In the genomic region with DNA sequence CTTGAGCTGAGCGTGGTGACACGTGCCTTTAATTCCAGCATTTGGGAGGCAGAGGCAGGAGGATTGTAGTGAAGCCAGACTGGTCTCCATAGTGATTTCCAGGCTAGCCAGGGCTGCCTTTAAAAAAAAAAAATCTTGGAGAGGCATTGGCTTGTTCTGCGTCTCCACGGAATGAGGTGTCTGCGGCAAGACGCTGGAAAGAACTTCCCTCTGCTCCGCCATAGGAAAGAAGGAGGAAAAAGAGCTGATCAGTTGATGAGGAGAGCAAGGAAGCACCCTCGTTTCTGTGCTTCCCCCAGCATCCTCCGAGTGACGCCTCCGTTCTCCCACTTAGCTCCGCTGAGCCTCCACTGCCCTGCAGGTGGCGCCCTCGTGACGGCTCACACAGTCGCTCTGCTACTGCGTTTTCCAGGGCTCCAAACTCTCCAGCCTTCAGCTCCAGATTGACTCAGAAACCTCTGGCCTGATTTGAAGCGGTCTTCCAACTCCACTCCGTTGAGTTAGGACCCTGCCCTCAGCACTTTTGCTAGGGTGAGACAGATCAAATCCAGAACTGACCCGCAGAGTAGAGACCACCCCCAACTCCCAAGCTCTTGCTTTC, we compare ENCODE assay signal across 8 mouse cellular contexts. TPM values are rescaled to one million over a fixed set of nuclear protein-coding genes. Genes with fewer than 3 reads are reported as not detected.
A peak's percentile ranks its signal among the peaks of the same experiment; 100 is the strongest.
DNase-seq lines count a peak whose midpoint lies in the region; ATAC-seq and TF ChIP-seq lines count a peak whose summit lies in the region.

No protein-coding gene starts in this region.

- ATAC-seq in embryonic facial prominence, embryonic 15.5 days (ENCODE audit: insufficient number of reproducible peaks, low FRiP score, low TSS enrichment, low read depth): peak; percentile 65; the same call in 1 of the 2 replicates
- ATAC-seq in heart, embryonic 12.5 days (ENCODE audit: insufficient number of reproducible peaks, low FRiP score): no peak
- ATAC-seq in kidney, postnatal 0 days (replicated peaks; ENCODE audit: low FRiP score, low read depth): no peak; the same call in 1 of the 2 replicates
- ATAC-seq in liver, embryonic 11.5 days (replicated peaks; ENCODE audit: low FRiP score): 0 out of 2 replicates have a peak, but pooled peaks have one; percentile 43
- ATAC-seq in stomach, embryonic 14.5 days (ENCODE audit: insufficient number of reproducible peaks, insufficient read depth, low FRiP score, low read depth): 0 out of 2 replicates have a peak, but pooled peaks have one; percentile 10

- no peaks in the 10 kb centered on the region for H3K27me3 ChIP-seq in embryonic facial prominence, embryonic 15.5 days
- peaks cover 7% of the 10 kb centered on the region for H3K27me3 ChIP-seq in heart, embryonic 12.5 days (replicated peaks)
- no peaks in the 10 kb centered on the region for H3K27me3 ChIP-seq in kidney, postnatal 0 days (ENCODE audit: insufficient read depth, low read length)
- H3K27me3 ChIP-seq in liver, embryonic 11.5 days (replicated peaks; ENCODE audit: control insufficient read depth, insufficient read depth, low read length): no peaks in the 10 kb centered on the region
- no peaks in the 10 kb centered on the region for H3K27me3 ChIP-seq in stomach, embryonic 14.5 days (ENCODE audit: control insufficient read depth, insufficient read depth, low read length)

- H3K36me3 ChIP-seq in embryonic facial prominence, embryonic 15.5 days: no peaks in the 10 kb centered on the region
- no peaks in the 10 kb centered on the region for H3K36me3 ChIP-seq in heart, embryonic 12.5 days
- H3K36me3 ChIP-seq in kidney, postnatal 0 days (ENCODE audit: insufficient read depth, low read length): no peaks in the 10 kb centered on the region
- H3K36me3 ChIP-seq in liver, embryonic 11.5 days (ENCODE audit: control insufficient read depth, insufficient read depth, low read length): no peaks in the 10 kb centered on the region
- H3K36me3 ChIP-seq in stomach, embryonic 14.5 days (ENCODE audit: control insufficient read depth, insufficient read depth, low read length): no peaks in the 10 kb centered on the region

- peaks cover 5% of the 10 kb centered on the region; the same call in 1 of the 2 replicates for H3K4me1 ChIP-seq in embryonic facial prominence, embryonic 15.5 days
- H3K4me1 ChIP-seq in heart, embryonic 12.5 days (replicated peaks): no peaks in the 10 kb centered on the region
- H3K4me1 ChIP-seq in kidney, postnatal 0 days (replicated peaks; ENCODE audit: insufficient read depth, low read length): no peaks in the 10 kb centered on the region
- H3K4me1 ChIP-seq in liver, embryonic 11.5 days (replicated peaks; ENCODE audit: control insufficient read depth, insufficient read depth, low read length): no peaks in the 10 kb centered on the region
- H3K4me1 ChIP-seq in stomach, embryonic 14.5 days (ENCODE audit: control insufficient read depth, insufficient read depth, low read length): no peaks in the 10 kb centered on the region

- H3K9ac ChIP-seq in embryonic facial prominence, embryonic 15.5 days: no peak overlapping the region
- no peak overlapping the region for H3K9ac ChIP-seq in heart, embryonic 12.5 days
- no peak overlapping the region for H3K9ac ChIP-seq in kidney, postnatal 0 days (ENCODE audit: low read depth, low read length)
- H3K9ac ChIP-seq in liver, embryonic 11.5 days (ENCODE audit: low read depth, low read length): no peak overlapping the region
- no peak overlapping the region for H3K9ac ChIP-seq in stomach, embryonic 14.5 days (replicated peaks; ENCODE audit: low read depth, low read length)

- peak; percentile 88 for DNase-seq in 3T3-L1 (ENCODE audit: low read depth, low spot score)
- peak; percentile 76 to 77 for DNase-seq in adrenal gland, postnatal 4 days (ENCODE audit: low spot score in 2 of 2)
- peak; percentile 92 for DNase-seq in kidney, postnatal 0 days (ENCODE audit: low spot score)
- DNase-seq in liver, embryonic 11.5 days (ENCODE audit: low spot score): peak; percentile 72
- DNase-seq in natural killer cell, adult 2 months (ENCODE audit: low spot score in 2 of 2): peak; percentile 46 to 72

- no peaks in the 10 kb centered on the region for H3K9me3 ChIP-seq in embryonic facial prominence, embryonic 15.5 days (replicated peaks)
- no peaks in the 10 kb centered on the region for H3K9me3 ChIP-seq in heart, embryonic 12.5 days (replicated peaks)
- H3K9me3 ChIP-seq in kidney, postnatal 0 days (replicated peaks; ENCODE audit: low read length): no peaks in the 10 kb centered on the region
- no peaks in the 10 kb centered on the region for H3K9me3 ChIP-seq in liver, embryonic 11.5 days (ENCODE audit: control insufficient read depth, low read length)
- no peaks in the 10 kb centered on the region for H3K9me3 ChIP-seq in stomach, embryonic 14.5 days (ENCODE audit: control insufficient read depth, low read depth, low read length)

- no peak overlapping the region; the same call in 1 of the 2 replicates for H3K4me3 ChIP-seq in embryonic facial prominence, embryonic 15.5 days (replicated peaks)
- no peak overlapping the region for H3K4me3 ChIP-seq in heart, embryonic 12.5 days
- no peak overlapping the region for H3K4me3 ChIP-seq in kidney, postnatal 0 days (replicated peaks; ENCODE audit: low read depth, low read length)
- no peak overlapping the region for H3K4me3 ChIP-seq in liver, embryonic 11.5 days (ENCODE audit: low read depth, low read length)
- no peak overlapping the region for H3K4me3 ChIP-seq in stomach, embryonic 14.5 days (ENCODE audit: low read depth, low read length)

- peak; percentile 96 for TF ChIP-seq CTCF in kidney, postnatal 0 days (IDR thresholded peaks at IDR 0.05; ENCODE audit: low read depth)

- peak overlapping the region; percentile 27 for H3K4me2 ChIP-seq in embryonic facial prominence, embryonic 15.5 days (replicated peaks)
- H3K4me2 ChIP-seq in heart, embryonic 12.5 days: peak overlapping the region; percentile 45
- no peak overlapping the region for H3K4me2 ChIP-seq in kidney, postnatal 0 days (ENCODE audit: low read length)
- no peak overlapping the region for H3K4me2 ChIP-seq in liver, embryonic 11.5 days
- 0 out of 2 replicates have a peak overlapping the region, but pooled peaks have one; percentile 8 for H3K4me2 ChIP-seq in stomach, embryonic 14.5 days (replicated peaks; ENCODE audit: low read depth, low read length)

- WGBS in embryonic facial prominence, embryonic 15.5 days: 6% methylated on average over 20 of the region's 20 CpGs
- WGBS in heart, embryonic 12.5 days: 5% methylated on average over 20 of the region's 20 CpGs
- 8% methylated on average over 20 of the region's 20 CpGs for WGBS in kidney, postnatal 0 days
- 5% methylated on average over 20 of the region's 20 CpGs for WGBS in liver, embryonic 11.5 days
- 8% methylated on average over 20 of the region's 20 CpGs for WGBS in stomach, embryonic 14.5 days

- no peak overlapping the region for H3K27ac ChIP-seq in embryonic facial prominence, embryonic 15.5 days (replicated peaks)
- no peak overlapping the region for H3K27ac ChIP-seq in heart, embryonic 12.5 days (ENCODE audit: poor library complexity, severe bottlenecking)
- no peak overlapping the region for H3K27ac ChIP-seq in kidney, postnatal 0 days
- no peak overlapping the region for H3K27ac ChIP-seq in liver, embryonic 11.5 days (ENCODE audit: low read depth, low read length)
- no peak overlapping the region for H3K27ac ChIP-seq in stomach, embryonic 14.5 days (ENCODE audit: low read length)

RNA-seq across cellular contexts. Expression of a gene that starts 13.5 kb away (rescaled TPM):
- total RNA-seq in adrenal gland, postnatal 4 days (2021): 1 to 10 TPM; 1.9 to 9.9 TPM
- polyA plus RNA-seq in embryonic facial prominence, embryonic 15.5 days (2015; fragmentation: Nextera tagmentation; extraction: Ambion mirVana): 16.8 and 18.7 TPM in 2 replicates
- 0.40 and 0.53 TPM in 2 replicates for polyA plus RNA-seq in heart, embryonic 12.5 days (2016; fragmentation: Nextera tagmentation; extraction: Ambion mirVana)
- 107 and 109 TPM in 2 replicates for polyA plus RNA-seq in kidney, postnatal 0 days (2015; fragmentation: Nextera tagmentation; extraction: Ambion mirVana)
- 0.14 and 0.41 TPM in 2 replicates for polyA plus RNA-seq in liver, embryonic 11.5 days (2014; fragmentation: Nextera tagmentation; extraction: Ambion mirVana)
- polyA plus RNA-seq in stomach, embryonic 14.5 days (2014; fragmentation: Nextera tagmentation; extraction: Ambion mirVana): 18.7 and 20.5 TPM in 2 replicates

Comparison
In these comparisons a context has a peak if more than half of its experiments do, and no peak if none do; other contexts are left out.
1. ATAC-seq: peak in embryonic facial prominence, embryonic 15.5 days (single experiment), liver, embryonic 11.5 days (single experiment) and stomach, embryonic 14.5 days (single experiment); none in heart, embryonic 12.5 days (single experiment) and kidney, postnatal 0 days (single experiment).
2. H3K4me2 ChIP-seq: peak in embryonic facial prominence, embryonic 15.5 days (single experiment), heart, embryonic 12.5 days (single experiment) and stomach, embryonic 14.5 days (single experiment); none in kidney, postnatal 0 days (single experiment) and liver, embryonic 11.5 days (single experiment).
3. RNA of a gene that starts 13.5 kb away (polyA plus RNA-seq): 107 to 109 TPM in kidney, postnatal 0 days, 16.8 to 18.7 TPM in embryonic facial prominence, embryonic 15.5 days and 18.7 to 20.5 TPM in stomach, embryonic 14.5 days; 0.14 to 0.41 TPM in liver, embryonic 11.5 days and 0.40 to 0.53 TPM in heart, embryonic 12.5 days; every median in the first group is over 10 times any median in the second.
4. Peak in every context shown above with its lines, with median percentiles within 50 percentile points of each other: DNase-seq.